Comparison of ENCODE assay signal across 26 mouse cellular contexts in the genomic region with DNA sequence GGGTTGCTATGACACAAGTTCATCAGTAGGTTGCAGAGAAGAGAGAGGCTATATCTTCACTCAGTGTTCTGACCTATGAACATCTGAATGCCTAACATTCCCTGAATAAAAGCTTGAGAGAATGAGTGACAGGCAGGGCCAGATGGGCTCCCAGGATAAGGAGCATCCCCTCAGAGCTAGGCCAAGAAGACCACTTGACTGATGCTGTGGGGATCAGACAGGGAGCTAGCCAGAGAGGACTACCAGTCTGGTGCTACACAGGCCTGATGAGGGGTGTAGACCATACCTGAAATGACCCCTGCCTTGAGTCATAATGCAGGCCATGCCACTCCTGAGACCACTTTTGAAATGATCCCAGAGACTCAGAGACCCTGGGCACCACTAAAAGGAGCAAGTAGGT.
"Had no signal": no experiment of that assay in that cellular context is flagged by ENCODE, and none has a peak within 500 bp of the region (broad histone marks: within the 10 kb centered on the region; RNA-seq: fewer than 3 reads in every experiment).

No protein-coding gene starts in this region.

- H3K27ac ChIP-seq: gastrocnemius, adult 2 months; heart, embryonic 10.5 days; hindbrain, embryonic 10.5 days; hindbrain, embryonic 12.5 days; hindbrain, embryonic 14.5 days; intestine, embryonic 15.5 days; layer of hippocampus, adult 2 months; left cerebral cortex, adult 2 months; limb, embryonic 10.5 days; limb, embryonic 12.5 days; liver, embryonic 13.5 days had no signal

- H3K9ac ChIP-seq: heart, embryonic 12.5 days; hindbrain, embryonic 12.5 days; hindbrain, embryonic 14.5 days; intestine, embryonic 15.5 days; limb, embryonic 12.5 days; liver, embryonic 13.5 days had no signal

- H3K4me3 ChIP-seq: gastrocnemius, adult 2 months; heart, embryonic 10.5 days; heart, embryonic 12.5 days; hindbrain, embryonic 10.5 days; hindbrain, embryonic 12.5 days; intestine, embryonic 15.5 days; layer of hippocampus, adult 2 months; left cerebral cortex, adult 2 months; limb, embryonic 10.5 days; limb, embryonic 12.5 days; liver, embryonic 13.5 days had no signal

- H3K9me3 ChIP-seq: heart, embryonic 10.5 days; heart, embryonic 12.5 days; hindbrain, embryonic 10.5 days; hindbrain, embryonic 12.5 days; intestine, embryonic 15.5 days; limb, embryonic 10.5 days; limb, embryonic 12.5 days; liver, embryonic 13.5 days had no signal

- DNase-seq: gastrocnemius, adult 2 months; gastrocnemius, postnatal 10 days; gastrocnemius, postnatal 25 days; heart, postnatal 10 days; heart, postnatal 4 days; kidney, adult 18-20 months; kidney, adult 8-10 months; kidney, postnatal 10 days; kidney, postnatal 25 days; kidney, postnatal 4 days; liver; liver, embryonic 13.5 days had no signal

- H3K4me1 ChIP-seq: heart, embryonic 10.5 days; heart, embryonic 12.5 days; hindbrain, embryonic 10.5 days; hindbrain, embryonic 12.5 days; intestine, embryonic 15.5 days; limb, embryonic 10.5 days; limb, embryonic 12.5 days; liver, embryonic 13.5 days had no signal

- ATAC-seq: hindbrain, embryonic 16.5 days; inflammation-experienced regulatory T-cells, adult 6 months; intestine, embryonic 15.5 days; intestine, postnatal 0 days had no signal

- H3K36me3 ChIP-seq: heart, embryonic 10.5 days; heart, embryonic 12.5 days; hindbrain, embryonic 10.5 days; hindbrain, embryonic 12.5 days; intestine, embryonic 15.5 days; limb, embryonic 10.5 days; limb, embryonic 12.5 days; liver, embryonic 13.5 days had no signal

- H3K4me2 ChIP-seq: heart, embryonic 12.5 days; hindbrain, embryonic 12.5 days; hindbrain, embryonic 14.5 days; intestine, embryonic 15.5 days; limb, embryonic 12.5 days; liver, embryonic 11.5 days; liver, embryonic 13.5 days had no signal

- H3K27me3 ChIP-seq: heart, embryonic 12.5 days; hindbrain, embryonic 12.5 days; intestine, embryonic 15.5 days; limb, embryonic 12.5 days; liver, embryonic 13.5 days had no signal
